ENCODE assay signal across 9 mouse cellular contexts in the genomic region with DNA sequence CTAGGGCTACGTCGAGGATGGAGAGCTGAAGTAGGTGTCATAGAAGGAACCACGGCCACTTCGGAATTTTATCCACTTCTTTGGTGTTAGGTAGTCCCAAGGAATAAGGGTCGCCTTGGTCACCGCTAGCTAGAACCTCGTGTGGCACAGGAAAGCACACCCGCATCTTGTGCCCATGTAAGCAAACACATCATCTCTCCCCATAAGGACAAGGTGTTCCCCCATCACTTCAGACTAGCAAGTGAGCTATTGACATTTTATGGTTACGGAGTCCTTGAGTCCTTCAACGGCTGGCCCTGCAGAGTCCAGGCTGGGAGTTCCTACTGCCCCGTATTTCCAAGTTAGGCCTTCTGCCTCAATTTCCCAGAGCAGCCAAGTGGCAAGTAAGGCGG. TPM values are rescaled to one million over a fixed set of nuclear protein-coding genes. Genes with fewer than 3 reads are reported as not detected.
DNase-seq lines count a peak whose midpoint lies in the region; ATAC-seq and TF ChIP-seq lines count a peak whose summit lies in the region.
"Had no signal": no experiment of that assay in that cellular context is flagged by ENCODE, and none has a peak within 500 bp of the region (broad histone marks: within the 10 kb centered on the region; RNA-seq: fewer than 3 reads in every experiment).

No protein-coding gene starts in this region.

- no peak for ATAC-seq in forebrain, postnatal 0 days
- ATAC-seq in liver, embryonic 16.5 days (ENCODE audit: low read depth): no peak
- ATAC-seq in erythroid progenitor cell, adult 5-6 weeks (replicated peaks; ENCODE audit: low FRiP score, poor library complexity, severe bottlenecking): no peak

- no peaks in the 10 kb centered on the region for H3K4me1 ChIP-seq in forebrain, postnatal 0 days (ENCODE audit: insufficient read depth)
- peaks cover 15% of the 10 kb centered on the region for H3K4me1 ChIP-seq in liver, embryonic 16.5 days (ENCODE audit: control insufficient read depth, low read depth, low read length)

- H3K27me3 ChIP-seq in forebrain, postnatal 0 days (ENCODE audit: insufficient read depth, low read length): 0 out of 2 replicates have a peak, but pooled peaks cover under 1% of the 10 kb centered on the region
- H3K27me3 ChIP-seq in liver, embryonic 16.5 days (ENCODE audit: control insufficient read depth, insufficient read depth, low read depth, low read length): peaks cover 18% of the 10 kb centered on the region

- H3K27ac ChIP-seq in forebrain, postnatal 0 days (ENCODE audit: low read depth, low read length): no peak overlapping the region
- H3K27ac ChIP-seq in liver, embryonic 16.5 days (ENCODE audit: low read length): no peak overlapping the region

- H3K9me3 ChIP-seq in forebrain, postnatal 0 days (ENCODE audit: low read length): no peaks in the 10 kb centered on the region
- H3K9me3 ChIP-seq in liver, embryonic 16.5 days (replicated peaks; ENCODE audit: control insufficient read depth, low read length): no peaks in the 10 kb centered on the region

- H3K4me2 ChIP-seq in forebrain, postnatal 0 days (ENCODE audit: low read depth): peak overlapping the region; percentile 95
- H3K4me2 ChIP-seq in liver, embryonic 16.5 days (ENCODE audit: low read depth, low read length): peak overlapping the region; percentile 54

- H3K36me3 ChIP-seq in forebrain, postnatal 0 days (ENCODE audit: insufficient read depth): no peaks in the 10 kb centered on the region
- no peaks in the 10 kb centered on the region; the same call in 1 of the 2 replicates for H3K36me3 ChIP-seq in liver, embryonic 16.5 days (ENCODE audit: control insufficient read depth, insufficient read depth)

- intact Hi-C loops in heart, postnatal 36 days (cut with DNase I): loop anchor here (10.0 kb wide), 1 partner anchor 336 kb away; the partner anchor contains the start of gene P4ha2

- no peak overlapping the region; the same call in 1 of the 2 replicates for H3K9ac ChIP-seq in forebrain, postnatal 0 days
- H3K9ac ChIP-seq in liver, embryonic 16.5 days (ENCODE audit: low read depth, low read length): no peak overlapping the region

- DNase-seq in heart, adult 11 months: peak; percentile 90
- DNase-seq in heart, postnatal 36 days: no peak
- peak; percentile 51 for DNase-seq in CD4-positive, CD25-positive, alpha-beta regulatory T cell, adult 2 months (ENCODE audit: low read depth, low spot score)
- no peak for DNase-seq in forebrain, postnatal 0 days
- DNase-seq in right cerebral cortex, postnatal 10 days (ENCODE audit: low spot score in 2 of 2): no peak
- DNase-seq in gastrocnemius, postnatal 4 days (ENCODE audit: low spot score in 2 of 2): no peak

- 59% methylated on average over 12 of the region's 12 CpGs for WGBS in forebrain, postnatal 0 days
- 46% methylated on average over 12 of the region's 12 CpGs for WGBS in liver, embryonic 16.5 days (ENCODE audit: insufficient replicate concordance)

- H3K4me3 ChIP-seq in forebrain, postnatal 0 days (ENCODE audit: low read depth, low read length): peak overlapping the region; percentile 67
- H3K4me3 ChIP-seq in liver, embryonic 16.5 days (ENCODE audit: low read depth, low read length): peak overlapping the region; percentile 67

- no peak for TF ChIP-seq CTCF in forebrain, postnatal 0 days (IDR thresholded peaks at IDR 0.05; ENCODE audit: low read depth)

RNA-seq across cellular contexts. Expression of gene Irf1, which starts 0.6 kb away (rescaled TPM):
- 10 to 100 TPM; 18.6 to 23.6 TPM for total RNA-seq in heart, postnatal 36 days (2021)
- 3.1 and 3.7 TPM in 2 replicates for total RNA-seq in forebrain, postnatal 0 days (2014; rRNA removed)
- 3.2 and 4.0 TPM in 2 replicates for polyA plus RNA-seq in forebrain, postnatal 0 days (2015; fragmentation: Nextera tagmentation; extraction: Ambion mirVana)
- 14.8 and 17.7 TPM in 2 replicates for polyA plus RNA-seq in liver, embryonic 16.5 days (2015; fragmentation: Nextera tagmentation; extraction: Ambion mirVana)
- 10 to 100 TPM; 16.1 to 17.0 TPM for total RNA-seq in gastrocnemius, postnatal 4 days (2021)
- total RNA-seq in erythroid progenitor cell, adult 5-6 weeks (2015; ENCODE audit: low replicate concordance): 10.1 and 10.9 TPM in 2 replicates
- total RNA-seq in erythroid progenitor cell, adult 5-6 weeks (2017; ENCODE audit: low replicate concordance): 7.2 and 38.7 TPM in 2 replicates

RNA-seq across cellular contexts. Expression of gene Gm17334, which starts 3.8 kb away (rescaled TPM):
- total RNA-seq in heart, postnatal 36 days (2021): under 1 TPM in 1 of 2 experiments, not detected in 1; 0.60 TPM
- 1.5 TPM in 1 of 2 replicates, not detected in the other for total RNA-seq in forebrain, postnatal 0 days (2014; rRNA removed)
- not detected in 2 replicates for polyA plus RNA-seq in forebrain, postnatal 0 days (2015; fragmentation: Nextera tagmentation; extraction: Ambion mirVana)
- 0.19 TPM in 1 of 2 replicates, not detected in the other for polyA plus RNA-seq in liver, embryonic 16.5 days (2015; fragmentation: Nextera tagmentation; extraction: Ambion mirVana)
- under 1 TPM; 0.31 to 0.32 TPM for total RNA-seq in gastrocnemius, postnatal 4 days (2021)
- not detected in 2 replicates for total RNA-seq in erythroid progenitor cell, adult 5-6 weeks (2015; ENCODE audit: low replicate concordance)
- not detected in 2 replicates for total RNA-seq in erythroid progenitor cell, adult 5-6 weeks (2017; ENCODE audit: low replicate concordance)

RNA-seq across cellular contexts. Expression of gene Il5, which starts 48.6 kb away (rescaled TPM):
- total RNA-seq in heart, postnatal 36 days (2021): not detected
- total RNA-seq in forebrain, postnatal 0 days (2014; rRNA removed): 0.23 and 0.29 TPM in 2 replicates
- 0.10 and 0.18 TPM in 2 replicates for polyA plus RNA-seq in forebrain, postnatal 0 days (2015; fragmentation: Nextera tagmentation; extraction: Ambion mirVana)
- polyA plus RNA-seq in liver, embryonic 16.5 days (2015; fragmentation: Nextera tagmentation; extraction: Ambion mirVana): not detected in 2 replicates
- total RNA-seq in gastrocnemius, postnatal 4 days (2021): not detected
- total RNA-seq in erythroid progenitor cell, adult 5-6 weeks (2015; ENCODE audit: low replicate concordance): not detected in 2 replicates
- total RNA-seq in erythroid progenitor cell, adult 5-6 weeks (2017; ENCODE audit: low replicate concordance): not detected in 2 replicates
- total RNA-seq: layer of hippocampus, adult 8-10 months had no signal

Comparison
In these comparisons a context has a peak if more than half of its experiments do, and no peak if none do; other contexts are left out.
1. DNase-seq: peak in heart, adult 11 months (single experiment) and CD4-positive, CD25-positive, alpha-beta regulatory T cell, adult 2 months (single experiment); none in heart, postnatal 36 days (0 of 2), forebrain, postnatal 0 days (single experiment), right cerebral cortex, postnatal 10 days (0 of 2) and gastrocnemius, postnatal 4 days (0 of 2).